Mouse (Mus musculus): ENCODE measurements at regions not wholly inside any gene's neighbourhood (a gene's known extent, or its start where the extent isn't known, plus 50 kb on each side); places are given as distances from the start of the nearest gene placed in this dataset.
"Not testable (repeated sequence)": the region's sequence is repeated elsewhere in the genome, so short reads cannot be mapped to it uniquely, and the experiment has no call there.

DNA sequence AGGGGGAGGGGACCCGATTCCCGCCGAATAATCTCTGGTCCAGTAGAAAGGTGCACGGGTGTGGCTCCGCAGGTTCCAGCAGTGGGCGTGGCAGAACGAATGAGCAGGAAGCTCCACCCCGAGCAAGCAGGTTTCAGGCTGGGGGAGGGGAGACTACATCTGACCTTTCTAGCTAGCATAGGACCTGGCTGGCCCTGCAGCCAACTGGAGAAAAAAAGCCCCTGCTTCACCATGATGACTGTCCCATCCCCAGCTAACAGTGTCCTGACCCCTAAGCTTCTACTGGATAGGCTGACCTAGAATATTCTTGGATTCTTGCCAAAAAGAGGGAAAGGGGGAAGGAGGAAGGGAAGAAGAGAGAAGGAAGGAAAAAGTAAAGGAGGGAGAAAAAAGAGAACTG, 252.1 kb downstream of the 3100002H09Rik start:
- H3K27me3 ChIP-seq (ENCODE audit: control insufficient read depth in 1 of 2, insufficient read depth in 2 of 2, low read length in 2 of 2); DNase-seq (ENCODE audit: low read depth, low spot score); H3K36me3 ChIP-seq (ENCODE audit: control insufficient read depth in 1 of 2, insufficient read depth in 2 of 2, low read length in 2 of 2); H3K9ac ChIP-seq (ENCODE audit: control insufficient read depth, low read depth, low read length, poor library complexity, severe bottlenecking); H3K4me1 ChIP-seq (ENCODE audit: control insufficient read depth in 1 of 2, insufficient read depth in 2 of 2, low read length in 2 of 2); H3K79me2 ChIP-seq (ENCODE audit: control insufficient read depth, insufficient read depth, low read length, poor library complexity); H3K27ac ChIP-seq (ENCODE audit: control insufficient read depth, low read depth, low read length); H3K4me3 ChIP-seq (ENCODE audit: control insufficient read depth in 1 of 2, insufficient read depth in 1 of 2, low read depth in 2 of 2, low read length in 2 of 2); H3K9me3 ChIP-seq (replicated peaks; ENCODE audit: insufficient read depth, low read length): not testable (repeated sequence)

DNA sequence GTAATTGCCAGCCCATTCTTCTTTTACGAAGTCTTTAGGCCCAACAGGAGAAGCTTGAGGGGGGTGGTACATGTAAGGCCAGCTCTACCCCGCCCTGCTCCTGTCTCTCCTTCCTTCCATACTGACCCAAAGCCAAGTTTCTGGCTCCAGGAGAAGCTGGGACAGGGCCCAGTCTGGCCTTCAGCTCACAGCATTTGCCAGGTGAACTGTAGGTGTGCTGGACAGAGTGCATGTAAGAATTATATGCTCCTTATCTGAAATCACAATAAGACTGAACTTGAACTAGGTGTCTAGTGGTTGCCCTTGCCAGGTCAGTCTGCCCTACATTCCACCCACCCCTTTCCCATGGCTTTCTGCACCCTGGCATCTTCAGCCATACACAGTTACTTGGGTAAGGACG, 260.2 kb downstream of the 3100002H09Rik start:
- Histone ChIP-seq H3K27ac (ENCODE audit: control insufficient read depth, low read depth, low read length) (no peak overlapping the region), H3K36me3 (ENCODE audit: control insufficient read depth in 1 of 2, insufficient read depth in 2 of 2, low read length in 2 of 2) (no peaks in the 10 kb centered on the region), H3K9me3 (replicated peaks; ENCODE audit: insufficient read depth, low read length) (no peaks in the 10 kb centered on the region), H3K4me3 (ENCODE audit: control insufficient read depth in 1 of 2, insufficient read depth in 1 of 2, low read depth in 2 of 2, low read length in 2 of 2) (no peak overlapping the region), H3K4me1 (ENCODE audit: control insufficient read depth in 1 of 2, insufficient read depth in 2 of 2, low read length in 2 of 2) (no peaks in the 10 kb centered on the region), H3K79me2 (ENCODE audit: control insufficient read depth, insufficient read depth, low read length, poor library complexity) (no peaks in the 10 kb centered on the region), H3K9ac (ENCODE audit: control insufficient read depth, low read depth, low read length, poor library complexity, severe bottlenecking) (no peak overlapping the region), H3K27me3 (ENCODE audit: control insufficient read depth in 1 of 2, insufficient read depth in 2 of 2, low read length in 2 of 2) (no peaks in the 10 kb centered on the region)
- TF ChIP-seq GATA1 (IDR thresholded peaks at IDR 0.05; ENCODE audit: low read depth, low read length) (no peak), MYB (IDR thresholded peaks at IDR 0.05; ENCODE audit: low read depth, low read length) (no peak), POLR2AphosphoS2 (IDR thresholded peaks at IDR 0.05; ENCODE audit: low read length) (no peak), MYC (IDR thresholded peaks at IDR 0.05; ENCODE audit: low read depth, low read length) (no peak), MEF2A (IDR thresholded peaks at IDR 0.05; ENCODE audit: extremely low read depth, insufficient replicate concordance, low read depth, low read length, poor library complexity, severe bottlenecking) (no peak), MAFK (IDR thresholded peaks at IDR 0.05; ENCODE audit: borderline replicate concordance, low read depth, low read length) (no peak), GABPA (IDR thresholded peaks at IDR 0.05; ENCODE audit: low read depth, low read length) (no peak), ZC3H11A (IDR thresholded peaks at IDR 0.05; ENCODE audit: low read depth, low read length) (no peak), CHD2 (IDR thresholded peaks at IDR 0.05; ENCODE audit: low read length) (no peak), ZKSCAN1 (IDR thresholded peaks at IDR 0.05; ENCODE audit: low read depth, low read length) (no peak), NRF1 (IDR thresholded peaks at IDR 0.05; ENCODE audit: insufficient read depth, low read depth, low read length, poor library complexity, severe bottlenecking) (no peak), ETS1 (IDR thresholded peaks at IDR 0.05; ENCODE audit: low read depth, low read length) (no peak), USF2 (IDR thresholded peaks at IDR 0.05; ENCODE audit: borderline replicate concordance in 1 of 2, insufficient read depth in 1 of 2, low read depth in 1 of 2, low read length in 2 of 2) (no peak), TAL1 (IDR thresholded peaks at IDR 0.05; ENCODE audit: low read length) (no peak), RAD21 (IDR thresholded peaks at IDR 0.05; ENCODE audit: low read depth, low read length) (no peak)
- DNase-seq (ENCODE audit: low read depth, low spot score): no peak
